Comparison of ENCODE assay signal across 8 mouse cellular contexts in the genomic region with DNA sequence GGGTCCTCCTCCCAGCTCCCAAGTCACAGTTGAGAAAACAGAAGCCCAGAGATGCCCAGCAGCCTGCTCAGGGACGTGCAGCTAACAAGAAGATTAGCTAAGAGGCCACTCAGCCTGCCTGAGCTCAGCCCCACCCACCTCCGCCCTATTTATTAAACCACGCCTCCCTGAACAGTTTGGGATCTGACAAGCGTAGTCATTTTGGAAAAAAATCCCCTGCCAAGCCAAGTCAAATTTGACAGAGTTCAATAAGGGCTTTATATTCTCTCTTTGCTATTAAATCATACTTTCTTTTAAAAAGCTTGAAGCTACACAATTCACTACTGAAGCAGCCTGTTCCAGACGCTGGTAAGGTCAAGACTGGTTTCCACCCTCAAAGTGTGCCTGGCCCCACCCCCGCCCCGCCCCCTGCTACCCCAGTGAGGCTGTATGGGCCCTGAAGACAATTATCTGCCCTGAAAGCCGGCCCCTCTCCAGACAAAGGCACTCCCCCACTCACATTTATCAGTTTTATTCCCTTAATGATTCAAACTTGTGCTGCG.
A peak's percentile ranks its signal among the peaks of the same experiment; 100 is the strongest.
DNase-seq lines count a peak whose midpoint lies in the region; ATAC-seq and TF ChIP-seq lines count a peak whose summit lies in the region.

No protein-coding gene starts in this region.

- no peaks in the 10 kb centered on the region for H3K27me3 ChIP-seq in intestine, postnatal 0 days (replicated peaks; ENCODE audit: control insufficient read depth, insufficient read depth, low read length)

- no peak for TF ChIP-seq CTCF in intestine, postnatal 0 days (IDR thresholded peaks at IDR 0.05; ENCODE audit: low read depth)
- TF ChIP-seq CTCF in lung, adult 2 months (IDR thresholded peaks at IDR 0.05; ENCODE audit: insufficient read depth, low read length), result no peak

- peak overlapping the region; percentile 53 for H3K4me2 ChIP-seq in intestine, postnatal 0 days (replicated peaks; ENCODE audit: low read depth)

- peak; percentile 13; the same call in 1 of the 2 replicates for TF ChIP-seq POLR2A in lung, adult 2 months (IDR thresholded peaks at IDR 0.05; ENCODE audit: borderline replicate concordance, extremely low read depth, low read depth, low read length)

- H3K27ac ChIP-seq in intestine, postnatal 0 days (ENCODE audit: low read depth, low read length), result no peak overlapping the region

- ATAC-seq in granulocyte monocyte progenitor cell, adult 5-6 weeks (replicated peaks; ENCODE audit: poor library complexity, severe bottlenecking), result peak; percentile 49
- peak; percentile 80 for ATAC-seq in intestine, postnatal 0 days

- H3K4me3 ChIP-seq in intestine, postnatal 0 days (ENCODE audit: low read depth, low read length), result no peak overlapping the region
- H3K4me3 ChIP-seq in lung, adult 2 months (replicated peaks; ENCODE audit: extremely low read depth, low read depth, low read length), result no peak overlapping the region

- H3K36me3 ChIP-seq in intestine, postnatal 0 days (ENCODE audit: control insufficient read depth, insufficient read depth), result no peaks in the 10 kb centered on the region

- H3K9me3 ChIP-seq in intestine, postnatal 0 days (ENCODE audit: control insufficient read depth), result no peaks in the 10 kb centered on the region

- DNase-seq in NIH3T3 (ENCODE audit: low read depth), result peak; percentile 80
- peak; percentile 93 for DNase-seq in embryo, embryonic 10.5 days (ENCODE audit: low spot score)
- DNase-seq in lung, adult 2 months, result peak; percentile 57
- peak; percentile 44 for DNase-seq in retina, postnatal 7 days (ENCODE audit: low read depth, low spot score)
- DNase-seq in thymus, postnatal 36 days, result no peak
- DNase-seq in left cerebral cortex, adult 18-20 months (ENCODE audit: low spot score in 2 of 2), result no peak

- H3K4me1 ChIP-seq in intestine, postnatal 0 days (replicated peaks; ENCODE audit: control insufficient read depth, insufficient read depth, low read length), result no peaks in the 10 kb centered on the region
- peaks cover 8% of the 10 kb centered on the region for H3K4me1 ChIP-seq in lung, adult 2 months (ENCODE audit: control insufficient read depth, insufficient read depth, low read length)

- WGBS in intestine, postnatal 0 days, result 6% methylated on average over 9 of the region's 9 CpGs
- 13% methylated on average over 9 of the region's 9 CpGs for WGBS in lung, adult 2 months

- H3K9ac ChIP-seq in intestine, postnatal 0 days (ENCODE audit: low read depth, low read length), result no peak overlapping the region

Comparison
In these comparisons a context has a peak if more than half of its experiments do, and no peak if none do; other contexts are left out.
1. DNase-seq: peak in NIH3T3 (single experiment), embryo, embryonic 10.5 days (single experiment), lung, adult 2 months (single experiment) and retina, postnatal 7 days (single experiment); none in thymus, postnatal 36 days (0 of 2) and left cerebral cortex, adult 18-20 months (0 of 2).